Mouse (Mus musculus) heart, adult 11 months (tissue): Measurements from ENCODE around the gene Ing3.

Experiments used
- DNase-seq: peaks from one replicate; pipeline ENCODE4 v3.0.0; 2022

Ing3 gene

GRCm38 (mm10) chr6:21949226-21949731 is at the start of gene Ing3:
Gene Ing3 (plus strand): TSS chr6:21949571.
- peak; percentile 100 for DNase-seq

- no peak for DNase-seq
Observed at GRCm38 (mm10) chr6:21909720-21910119, 39.7 kb upstream of the Ing3 start.

GRCm38 (mm10) chr6:21910804-21911203 is 38.6 kb upstream of the Ing3 start:
- DNase-seq: no peak

GRCm38 (mm10) chr6:21916591-21916990 is 32.8 kb upstream of the Ing3 start:
- no peak for DNase-seq

- no peak for DNase-seq
Observed at GRCm38 (mm10) chr6:21924150-21924549, 25.2 kb upstream of the Ing3 start.

GRCm38 (mm10) chr6:21937981-21938635 is 11.3 kb upstream of the Ing3 start:
- DNase-seq: no peak

- DNase-seq: peak; percentile 100
Observed at GRCm38 (mm10) chr6:21949771-21950448, 539 bp downstream of the Ing3 start.

- no peak for DNase-seq
Observed at GRCm38 (mm10) chr6:21950676-21951075, 1.3 kb downstream of the Ing3 start.

GRCm38 (mm10) chr6:21955468-21955867 is 6.1 kb downstream of the Ing3 start:
- no peak for DNase-seq

- peak; percentile 73 for DNase-seq
Observed at GRCm38 (mm10) chr6:21958922-21959321, 9.6 kb downstream of the Ing3 start.

GRCm38 (mm10) chr6:21959909-21960308 is 10.5 kb downstream of the Ing3 start:
- peak; percentile 80 for DNase-seq

- no peak for DNase-seq
Observed at GRCm38 (mm10) chr6:21977532-21977931, 28.2 kb downstream of the Ing3 start.

GRCm38 (mm10) chr6:21981114-21981513 is 31.7 kb downstream of the Ing3 start:
- DNase-seq: no peak

GRCm38 (mm10) chr6:21984990-21985731 is 35.8 kb downstream of the Ing3 start:
- DNase-seq: peak; percentile 96

- peak; percentile 99 for DNase-seq
Observed at GRCm38 (mm10) chr6:21985732-21986540, 36.6 kb downstream of the Ing3 start, which contains the start of gene Cped1. Gene Cped1 (plus strand): TSS chr6:21985916.

- peak; percentile 97 for DNase-seq
Observed at GRCm38 (mm10) chr6:21986660-21987331, 37.4 kb downstream of the Ing3 start.

GRCm38 (mm10) chr6:21987554-21987953 is 38.2 kb downstream of the Ing3 start:
- peak; percentile 83 for DNase-seq

- DNase-seq: peak; percentile 84
Observed at GRCm38 (mm10) chr6:21988296-21988695, 38.9 kb downstream of the Ing3 start.

GRCm38 (mm10) chr6:21989081-21989480 is 39.7 kb downstream of the Ing3 start:
- DNase-seq: no peak

- DNase-seq: peak; percentile 94
Observed at GRCm38 (mm10) chr6:21990181-21991135, 41.1 kb downstream of the Ing3 start.

- DNase-seq: no peak
Observed at GRCm38 (mm10) chr6:21991151-21991550, 41.8 kb downstream of the Ing3 start.
